Mouse (Mus musculus): ENCODE results near the gene Mapkapk3. TPM values are rescaled to one million over a fixed set of nuclear protein-coding genes. Genes with fewer than 3 reads are reported as not detected.

Mapkapk3 gene
- polyA plus RNA-seq, 1 experiment from 2014 or later, result 2.2 TPM

- no peak for ATAC-seq (ENCODE audit: low FRiP score)
- Histone ChIP-seq H3K4me1 (peaks cover 25% of the 10 kb centered on the region), H3K27me3 (replicated peaks) (peaks cover 8% of the 10 kb centered on the region; the same call in 1 of the 2 replicates), H3K4me3 (replicated peaks) (peak overlapping the region; percentile 56; the same call in 1 of the 2 replicates), H3K9ac (replicated peaks) (no peak overlapping the region), H3K4me2 (peak overlapping the region; percentile 92), H3K9me3 (replicated peaks) (no peaks in the 10 kb centered on the region), H3K36me3 (peaks cover 23% of the 10 kb centered on the region), H3K27ac (replicated peaks) (no peak overlapping the region)
- 88% methylated on average over 8 of the region's 8 CpGs for WGBS
Observed at GRCm38 (mm10) chr9:107298059-107298780, 8.5 kb upstream of the Mapkapk3 start.

GRCm38 (mm10) chr9:107297658-107298057 is 8.0 kb upstream of the Mapkapk3 start:
- Histone ChIP-seq H3K9me3 (replicated peaks) (no peaks in the 10 kb centered on the region), H3K27me3 (replicated peaks) (peaks cover 12% of the 10 kb centered on the region; the same call in 1 of the 2 replicates), H3K4me2 (peak overlapping the region; percentile 92), H3K4me3 (replicated peaks) (peak overlapping the region; percentile 56), H3K9ac (replicated peaks) (peak overlapping the region; percentile 73; the same call in 1 of the 2 replicates), H3K27ac (replicated peaks) (no peak overlapping the region), H3K36me3 (peaks cover 23% of the 10 kb centered on the region), H3K4me1 (peaks cover 25% of the 10 kb centered on the region)
- WGBS, result 90% methylated on average over 4 of the region's 4 CpGs
- ATAC-seq (ENCODE audit: low FRiP score), result no peak

GRCm38 (mm10) chr9:107297059-107297458 is 7.4 kb upstream of the Mapkapk3 start:
- 13% methylated on average over 16 of the region's 16 CpGs for WGBS
- Histone ChIP-seq H3K9me3 (replicated peaks) (no peaks in the 10 kb centered on the region), H3K9ac (replicated peaks) (peak overlapping the region; percentile 73), H3K4me3 (replicated peaks) (peak overlapping the region; percentile 56), H3K27me3 (replicated peaks) (peaks cover 16% of the 10 kb centered on the region; the same call in 1 of the 2 replicates), H3K4me2 (peak overlapping the region; percentile 92), H3K36me3 (peaks cover 18% of the 10 kb centered on the region), H3K4me1 (peaks cover 25% of the 10 kb centered on the region), H3K27ac (replicated peaks) (0 out of 2 replicates have a peak overlapping the region, but pooled peaks have one; percentile 54)
- no peak; the same call in 1 of the 2 replicates for ATAC-seq (ENCODE audit: low FRiP score)

GRCm38 (mm10) chr9:107296501-107296965 is 6.9 kb upstream of the Mapkapk3 start:
- WGBS, result 0% methylated on average over 31 of the region's 31 CpGs
- H3K27me3 ChIP-seq (replicated peaks), result peaks cover 21% of the 10 kb centered on the region
- peaks cover 14% of the 10 kb centered on the region for H3K36me3 ChIP-seq
- peaks cover 25% of the 10 kb centered on the region for H3K4me1 ChIP-seq
- H3K4me3 ChIP-seq (replicated peaks), result peak overlapping the region; percentile 56
- H3K27ac ChIP-seq (replicated peaks), result peak overlapping the region; percentile 54; the same call in 1 of the 2 replicates
- peak; percentile 97 for ATAC-seq (ENCODE audit: low FRiP score)
- peak overlapping the region; percentile 92 for H3K4me2 ChIP-seq
- no peaks in the 10 kb centered on the region for H3K9me3 ChIP-seq (replicated peaks)
- peak overlapping the region; percentile 73 for H3K9ac ChIP-seq (replicated peaks)

DNA sequence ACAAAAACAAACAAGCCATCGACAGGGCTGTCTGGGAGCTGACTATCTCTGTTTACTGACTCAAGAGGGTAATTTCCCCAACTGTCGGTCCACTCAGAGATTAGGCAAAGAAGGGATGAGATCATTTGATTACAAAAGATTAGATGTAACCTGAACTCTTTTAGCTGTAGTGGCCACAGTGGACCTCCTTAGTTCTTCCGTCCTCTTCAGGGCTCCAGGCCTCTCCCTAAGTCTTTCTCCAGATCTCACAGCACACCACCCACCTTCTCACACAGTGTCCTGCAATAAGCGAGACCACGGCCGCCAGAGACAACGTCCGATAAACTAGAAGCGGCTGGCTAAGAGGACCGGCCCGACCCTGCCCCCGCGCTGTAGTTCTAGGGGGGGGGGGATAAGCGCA is 6.4 kb upstream of the Mapkapk3 start:
- H3K4me2 ChIP-seq, result peak overlapping the region; percentile 92
- peaks cover 22% of the 10 kb centered on the region for H3K27me3 ChIP-seq (replicated peaks)
- peak overlapping the region; percentile 40 for H3K9ac ChIP-seq (replicated peaks)
- peak overlapping the region; percentile 56 for H3K4me3 ChIP-seq (replicated peaks)
- peaks cover 25% of the 10 kb centered on the region for H3K4me1 ChIP-seq
- H3K9me3 ChIP-seq (replicated peaks), result no peaks in the 10 kb centered on the region
- H3K27ac ChIP-seq (replicated peaks), result no peak overlapping the region
- 9% methylated on average over 14 of the region's 14 CpGs for WGBS
- peak; percentile 32; the same call in 1 of the 2 replicates for ATAC-seq (ENCODE audit: low FRiP score)
- peaks cover 9% of the 10 kb centered on the region for H3K36me3 ChIP-seq

DNA sequence AAGGTAGTCTGAATTCAATTTTAAA is 6.2 kb upstream of the Mapkapk3 start, which contains the start of gene Cish:
Gene Cish (plus strand): TSS at position 11 of the 25 bp plus-strand sequence.
- H3K27ac ChIP-seq (replicated peaks), result peak within 1 kb of the TSS; percentile 54; the same call in 1 of the 2 replicates
- peaks cover 22% of the 10 kb centered on the region for H3K27me3 ChIP-seq (replicated peaks)
- H3K9me3 ChIP-seq (replicated peaks), result no peaks in the 10 kb centered on the region
- no peak for ATAC-seq (ENCODE audit: low FRiP score)
- peak within 1 kb of the TSS; percentile 73 for H3K9ac ChIP-seq (replicated peaks)
- peaks cover 6% of the 10 kb centered on the region for H3K36me3 ChIP-seq
- H3K4me1 ChIP-seq, result peaks cover 25% of the 10 kb centered on the region
- H3K4me2 ChIP-seq, result peak within 1 kb of the TSS; percentile 92
- H3K4me3 ChIP-seq (replicated peaks), result peak within 1 kb of the TSS; percentile 56

DNA sequence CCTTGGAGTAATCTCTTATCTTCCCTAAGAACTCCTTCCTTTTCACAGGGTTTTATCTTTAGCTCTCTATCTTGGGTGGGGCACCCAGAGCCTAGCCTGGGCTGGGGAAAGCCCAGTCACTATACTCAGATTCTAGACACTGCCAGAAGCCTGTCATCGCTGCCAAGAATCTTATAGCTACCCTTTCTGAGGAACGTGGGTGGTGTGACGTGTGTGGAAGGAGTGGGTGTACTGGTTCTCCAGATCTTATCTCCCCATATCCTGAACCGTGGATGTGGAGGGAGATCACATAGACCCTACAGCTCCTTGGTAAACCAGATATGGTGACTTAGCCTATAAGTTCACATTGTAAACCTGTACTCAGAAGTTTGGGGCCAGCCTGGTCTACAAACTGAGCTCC is 5.9 kb upstream of the Mapkapk3 start:
- H3K4me1 ChIP-seq, result peaks cover 25% of the 10 kb centered on the region
- peak overlapping the region; percentile 92; the same call in 1 of the 2 replicates for H3K4me2 ChIP-seq

GRCm38 (mm10) chr9:107294249-107294648 is 4.6 kb upstream of the Mapkapk3 start:
- H3K27me3 ChIP-seq (replicated peaks), result peaks cover 31% of the 10 kb centered on the region
- H3K36me3 ChIP-seq, result no peaks in the 10 kb centered on the region
- 4% methylated on average over 6 of the region's 6 CpGs for WGBS
- H3K4me2 ChIP-seq, result no peak overlapping the region
- no peak overlapping the region for H3K4me3 ChIP-seq (replicated peaks)
- no peaks in the 10 kb centered on the region for H3K9me3 ChIP-seq (replicated peaks)
- peaks cover 35% of the 10 kb centered on the region for H3K4me1 ChIP-seq
- H3K9ac ChIP-seq (replicated peaks), result no peak overlapping the region
- ATAC-seq (ENCODE audit: low FRiP score), result no peak
- H3K27ac ChIP-seq (replicated peaks), result no peak overlapping the region

More for the DNA sequence above, 5.9 kb upstream of the Mapkapk3 start:
- no peaks in the 10 kb centered on the region for H3K9me3 ChIP-seq (replicated peaks)
- 87% methylated on average over 4 of the region's 4 CpGs for WGBS
- ATAC-seq (ENCODE audit: low FRiP score), result no peak
- H3K4me3 ChIP-seq (replicated peaks), result peak overlapping the region; percentile 56; the same call in 1 of the 2 replicates
- H3K9ac ChIP-seq (replicated peaks), result no peak overlapping the region
- H3K27ac ChIP-seq (replicated peaks), result no peak overlapping the region
- H3K27me3 ChIP-seq (replicated peaks), result peaks cover 22% of the 10 kb centered on the region
- peaks cover 4% of the 10 kb centered on the region; the same call in 1 of the 2 replicates for H3K36me3 ChIP-seq

- Histone ChIP-seq H3K36me3 (no peaks in the 10 kb centered on the region), H3K27ac (replicated peaks) (no peak overlapping the region), H3K9ac (replicated peaks) (no peak overlapping the region), H3K27me3 (replicated peaks) (peaks cover 43% of the 10 kb centered on the region), H3K9me3 (replicated peaks) (no peaks in the 10 kb centered on the region), H3K4me2 (no peak overlapping the region), H3K4me3 (replicated peaks) (no peak overlapping the region), H3K4me1 (peaks cover 15% of the 10 kb centered on the region)
- 29% methylated on average over 10 of the region's 10 CpGs for WGBS
- peak; percentile 50; the same call in 1 of the 2 replicates for ATAC-seq (ENCODE audit: low FRiP score)
Observed at GRCm38 (mm10) chr9:107290897-107291296, 1.2 kb upstream of the Mapkapk3 start.

DNA sequence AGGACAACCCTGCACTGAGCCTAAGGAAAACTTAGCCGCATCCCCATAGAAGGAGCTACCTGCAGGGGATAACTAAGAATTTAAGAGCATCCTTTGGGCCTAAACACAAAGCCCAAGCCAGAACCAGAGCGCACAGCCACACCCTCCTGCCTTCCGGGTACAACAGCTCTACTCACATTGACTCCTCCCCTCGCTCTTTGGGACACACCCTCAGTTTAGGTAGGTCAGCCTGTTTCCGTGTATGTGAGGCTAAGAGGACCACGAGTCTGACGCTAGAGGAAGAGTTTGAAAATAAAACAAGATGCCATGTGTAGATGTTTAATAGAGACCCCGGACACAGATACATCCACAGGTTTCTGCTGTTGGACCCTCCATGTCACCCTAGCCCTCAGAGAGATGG is 966 bp downstream of the Mapkapk3 start:
- no peaks in the 10 kb centered on the region for H3K9me3 ChIP-seq (replicated peaks)
- peak overlapping the region; percentile 43 for H3K4me3 ChIP-seq (replicated peaks)
- no peak for ATAC-seq (ENCODE audit: low FRiP score)
- no peak overlapping the region for H3K9ac ChIP-seq (replicated peaks)
- 33% methylated on average over 8 of the region's 8 CpGs for WGBS
- H3K4me2 ChIP-seq, result peak overlapping the region; percentile 85
- peaks cover 36% of the 10 kb centered on the region for H3K27me3 ChIP-seq (replicated peaks)
- H3K4me1 ChIP-seq, result peaks cover 15% of the 10 kb centered on the region
- H3K27ac ChIP-seq (replicated peaks), result no peak overlapping the region
- H3K36me3 ChIP-seq, result no peaks in the 10 kb centered on the region

- WGBS, result 95% methylated on average over 14 of the region's 14 CpGs
- no peak for ATAC-seq (ENCODE audit: low FRiP score)
- H3K36me3 ChIP-seq, result no peaks in the 10 kb centered on the region
Observed at GRCm38 (mm10) chr9:107288105-107288650, 1.5 kb downstream of the Mapkapk3 start.

GRCm38 (mm10) chr9:107287294-107287693 is 2.4 kb downstream of the Mapkapk3 start:
- WGBS, result 69% methylated on average over 2 of the region's 2 CpGs
- peaks cover 27% of the 10 kb centered on the region for H3K27me3 ChIP-seq (replicated peaks)
- H3K9ac ChIP-seq (replicated peaks), result no peak overlapping the region
- no peaks in the 10 kb centered on the region for H3K9me3 ChIP-seq (replicated peaks)
- no peaks in the 10 kb centered on the region for H3K36me3 ChIP-seq
- H3K4me3 ChIP-seq (replicated peaks), result no peak overlapping the region
- H3K4me1 ChIP-seq, result peaks cover 15% of the 10 kb centered on the region
- ATAC-seq (ENCODE audit: low FRiP score), result no peak
- H3K4me2 ChIP-seq, result no peak overlapping the region
- H3K27ac ChIP-seq (replicated peaks), result no peak overlapping the region

More at GRCm38 (mm10) chr9:107288105-107288650, 1.5 kb downstream of the Mapkapk3 start:
- H3K4me2 ChIP-seq, result no peak overlapping the region
- no peaks in the 10 kb centered on the region for H3K9me3 ChIP-seq (replicated peaks)
- H3K27ac ChIP-seq (replicated peaks), result no peak overlapping the region
- peaks cover 15% of the 10 kb centered on the region for H3K4me1 ChIP-seq
- H3K4me3 ChIP-seq (replicated peaks), result no peak overlapping the region
- H3K27me3 ChIP-seq (replicated peaks), result peaks cover 34% of the 10 kb centered on the region
- H3K9ac ChIP-seq (replicated peaks), result no peak overlapping the region
